Mouse (Mus musculus): Measurements from ENCODE around the gene Ppp1r15b.

Gene Ppp1r15b

GRCm38 (mm10) chr1:133124137-133124536 lies 6.8 kb upstream of the Ppp1r15b start:
- DNase-seq = no peak

GRCm38 (mm10) chr1:133125640-133126364 lies 5.1 kb upstream of the Ppp1r15b start:
- DNase-seq = no peak

GRCm38 (mm10) chr1:133126365-133126740 lies 4.6 kb upstream of the Ppp1r15b start:
- no peak for DNase-seq

GRCm38 (mm10) chr1:133127328-133127727 lies 3.6 kb upstream of the Ppp1r15b start:
- DNase-seq = no peak

- DNase-seq = no peak
These were observed 1.3 kb upstream of the Ppp1r15b start for GRCm38 (mm10) chr1:133129471-133130221.

- no peak for DNase-seq
These were observed 590 bp downstream of the Ppp1r15b start for GRCm38 (mm10) chr1:133131561-133131905.

GRCm38 (mm10) chr1:133131936-133132335 lies 993 bp downstream of the Ppp1r15b start:
- no peak for DNase-seq

- DNase-seq = no peak
These were observed 1.7 kb downstream of the Ppp1r15b start for GRCm38 (mm10) chr1:133132388-133133326.

- no peak for DNase-seq
These were observed 2.5 kb downstream of the Ppp1r15b start for GRCm38 (mm10) chr1:133133425-133133824.

GRCm38 (mm10) chr1:133134071-133134470 lies 3.1 kb downstream of the Ppp1r15b start:
- no peak for DNase-seq

- DNase-seq = no peak
These were observed 3.9 kb downstream of the Ppp1r15b start for GRCm38 (mm10) chr1:133134881-133135280.

GRCm38 (mm10) chr1:133135808-133136207 lies 4.9 kb downstream of the Ppp1r15b start:
- DNase-seq = no peak

- DNase-seq = no peak
These were observed 7.5 kb downstream of the Ppp1r15b start for GRCm38 (mm10) chr1:133138401-133138800.

- no peak for DNase-seq
These were observed 15.4 kb downstream of the Ppp1r15b start for GRCm38 (mm10) chr1:133146014-133147009.

GRCm38 (mm10) chr1:133147324-133147723 lies 16.4 kb downstream of the Ppp1r15b start:
- DNase-seq = no peak

GRCm38 (mm10) chr1:133148122-133148521 lies 17.2 kb downstream of the Ppp1r15b start:
- no peak for DNase-seq

- no peak for DNase-seq
These were observed 19.6 kb downstream of the Ppp1r15b start for GRCm38 (mm10) chr1:133150556-133150955.

GRCm38 (mm10) chr1:133152213-133152612 lies 21.3 kb downstream of the Ppp1r15b start:
- no peak for DNase-seq

GRCm38 (mm10) chr1:133155270-133155669 lies 24.3 kb downstream of the Ppp1r15b start:
- no peak for DNase-seq

GRCm38 (mm10) chr1:133159128-133159564 lies 28.2 kb downstream of the Ppp1r15b start:
- peak; percentile 52 for DNase-seq

- DNase-seq = no peak
These were observed 30.6 kb downstream of the Ppp1r15b start for GRCm38 (mm10) chr1:133161559-133161958.

- DNase-seq = no peak
These were observed 31.1 kb downstream of the Ppp1r15b start for GRCm38 (mm10) chr1:133162046-133162445.
